Mouse (Mus musculus) B cell, adult 67 days (primary cell): ENCODE data around the gene Slc35b4. TPM values are rescaled to one million over a fixed set of nuclear protein-coding genes. Genes with fewer than 3 reads are reported as not detected.

ENCODE experiments used
- total RNA-seq, 2 experiments: library from RNA; stranded (reverse); gene quantifications; 4 replicates each; pipeline ENCODE4 v1.2.4; 2023

Slc35b4 gene
- 10 to 100 TPM; 31.2 to 32.9 TPM for total RNA-seq

GRCm38 (mm10) chr6:34176864-34177247 lies at the start of gene Slc35b4:
Gene Slc35b4, minus strand, starts transcription at chr6:34177111.

Other genes with a start within 250 kb of the Slc35b4 start
- not detected for gene Lrguk, start 147.7 kb downstream of the Slc35b4 start, total RNA-seq
- 10 to 100 TPM; 91.6 to 93.2 TPM for gene Akr1b3, start 140.4 kb upstream of the Slc35b4 start, total RNA-seq
- not detected for gene Akr1b8, start 177.0 kb upstream of the Slc35b4 start, total RNA-seq
- gene Akr1b10, start 207.1 kb upstream of the Slc35b4 start, total RNA-seq = 10 to 100 TPM; 32.7 to 44.3 TPM
- 1 to 10 TPM in 1 of 2 experiments, not detected in 1; 1.3 TPM for gene Akr1b7, start 235.2 kb upstream of the Slc35b4 start, total RNA-seq